Mouse (Mus musculus) megakaryocyte, embryonic 14.5 days (primary cell): ENCODE results near the gene Arrdc3.

ENCODE experiments used
- FLI1 ChIP-seq: IDR thresholded peaks from 2 replicates; pipeline ENCODE4 v1.6.1; 2012; ENCODE audit warnings: low read length, inconsistent platforms, mixed read lengths
- GATA1 ChIP-seq: IDR thresholded peaks from 3 replicates; pipeline ENCODE4 v1.6.1; 2012; ENCODE audit warnings: mixed read lengths, low read length, inconsistent platforms, borderline replicate concordance

DNA sequence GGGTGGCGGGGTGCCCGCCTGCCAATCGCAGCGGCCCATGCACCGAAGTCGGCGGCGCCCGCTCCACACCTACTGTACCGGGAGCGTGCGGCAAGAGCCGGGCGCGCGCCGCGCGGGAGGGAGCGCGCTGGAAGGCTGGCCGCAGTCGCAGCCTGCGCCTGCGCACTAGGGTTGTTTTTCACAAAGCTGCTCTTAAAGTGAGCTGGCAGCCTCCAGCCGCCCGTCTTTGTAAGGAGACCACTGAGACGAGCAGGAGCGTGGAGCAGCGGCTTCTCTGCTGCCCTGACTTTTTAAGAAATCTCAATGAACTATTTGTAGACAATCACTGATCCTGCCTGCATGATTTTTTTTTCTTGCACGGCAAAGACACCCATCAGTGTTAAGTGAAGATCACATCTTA is at the start of gene Arrdc3:
- no peak for TF ChIP-seq GATA1
- no peak for TF ChIP-seq FLI1
